Mouse (Mus musculus): ENCODE measurements around the gene S100a16.

Gene S100a16

DNA sequence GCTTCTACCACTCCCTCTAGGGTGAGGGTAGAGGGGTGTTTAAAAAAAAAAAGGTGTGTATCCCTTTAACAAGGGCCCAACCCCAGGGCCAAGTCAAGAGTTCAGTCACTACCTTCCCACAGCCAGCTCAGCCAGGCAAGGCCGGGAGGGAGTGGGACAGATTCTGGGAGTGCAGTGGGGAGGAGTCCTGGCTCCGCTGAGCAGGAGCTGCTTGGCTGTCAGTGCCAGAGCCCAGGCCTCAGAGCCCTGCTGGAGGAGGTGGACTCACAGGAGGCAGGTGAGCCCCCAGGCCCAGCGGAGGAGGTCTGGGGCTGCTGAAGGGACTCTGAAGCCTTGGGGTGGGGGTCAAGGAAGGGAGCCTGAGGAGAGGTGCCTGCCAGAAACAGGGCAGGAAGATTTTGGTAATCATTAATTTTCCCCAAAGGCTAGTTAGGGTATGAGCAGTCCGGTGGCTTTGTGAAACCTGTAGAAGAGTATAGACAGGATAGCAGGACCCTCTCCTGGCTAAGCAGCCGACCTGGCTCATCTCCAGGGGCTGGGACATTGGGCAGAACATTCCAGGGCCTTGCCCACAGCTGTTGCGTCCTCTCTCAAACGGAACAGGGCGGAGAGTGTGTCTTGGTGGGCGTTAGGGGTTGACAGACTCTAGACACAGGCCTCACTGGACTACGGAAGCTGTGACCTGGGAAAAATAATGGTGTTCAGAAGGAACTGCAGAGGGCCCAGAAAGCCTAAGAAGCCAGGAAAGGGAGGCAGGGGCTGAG, at the start of gene S100a16:
TSS of gene S100a16 (plus strand) at position 114 of the 764 bp plus-strand sequence.
- no peak for DNase-seq (ENCODE audit: low read depth, low spot score)

DNA sequence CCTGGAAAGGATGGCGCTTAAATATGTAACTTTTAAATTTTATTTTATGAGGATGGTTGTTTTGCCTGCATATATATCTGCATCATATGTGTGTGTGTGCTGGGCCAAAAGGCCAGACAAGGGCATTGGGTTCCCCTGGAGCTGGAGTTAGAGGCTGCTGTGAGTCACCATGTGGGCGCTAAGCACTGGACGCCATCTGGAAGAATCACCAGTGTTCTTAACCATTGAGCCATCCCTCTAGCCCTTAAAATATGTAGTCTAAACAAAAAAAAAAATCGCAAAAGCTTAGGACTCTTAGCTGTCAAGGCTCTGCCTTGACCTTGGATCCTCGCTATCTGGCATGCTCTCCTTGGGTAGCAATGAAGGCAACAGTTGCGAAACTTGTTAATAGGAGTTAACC, 48.5 kb upstream of the S100a16 start:
- no peak for DNase-seq (ENCODE audit: low read depth, low spot score)

DNA sequence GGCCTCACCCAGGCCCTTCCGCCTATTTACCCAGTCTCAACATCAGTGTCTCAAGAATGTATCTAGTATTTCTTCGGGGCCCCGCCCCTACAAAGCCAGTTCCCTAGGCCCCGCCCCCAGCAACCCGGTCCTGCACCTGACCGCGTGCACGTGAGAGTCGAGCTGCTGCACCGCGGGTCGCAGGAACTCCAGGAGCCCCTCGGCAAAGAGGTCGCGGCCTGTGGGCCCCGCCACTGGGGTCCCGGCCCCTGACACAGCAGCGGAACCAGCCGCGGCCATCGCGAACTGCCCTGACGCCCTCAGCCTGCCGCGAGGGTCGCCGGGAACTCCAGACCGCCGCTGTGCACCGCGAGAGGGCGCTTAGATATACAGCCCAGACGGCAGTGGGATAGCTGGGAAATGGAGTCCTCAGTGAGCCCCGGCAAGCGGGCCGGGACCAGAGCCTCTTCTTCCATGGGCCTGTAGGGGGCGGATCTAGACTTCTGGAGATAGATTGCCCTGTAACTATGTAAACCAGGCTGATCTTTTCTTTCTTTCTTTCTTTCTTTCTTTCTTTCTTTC, 46.3 kb upstream of the S100a16 start, which contains the start of gene Snapin:
TSS of gene Snapin (minus strand) at position 338 of the 561 bp plus-strand sequence.
- peak; percentile 84 for DNase-seq (ENCODE audit: low read depth, low spot score)

DNA sequence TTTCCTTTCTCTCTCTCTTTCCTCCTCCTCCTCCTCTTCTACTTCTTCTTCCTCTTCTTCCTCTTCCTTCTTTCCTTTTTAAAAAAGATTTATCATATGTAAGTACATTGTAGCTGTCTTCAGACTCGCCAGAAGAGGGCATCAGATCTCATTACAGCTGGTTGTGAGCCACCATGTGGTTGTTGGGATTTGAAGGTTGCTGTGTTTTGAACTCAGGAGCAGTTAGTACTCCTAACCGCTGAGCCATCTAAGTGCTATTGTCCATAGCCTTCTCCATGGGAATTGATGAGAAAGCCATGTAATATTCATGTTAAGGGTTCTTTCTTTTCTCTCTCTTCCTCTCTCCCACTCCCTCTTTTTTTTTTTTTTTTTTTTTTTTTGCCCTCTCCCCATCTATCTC, 45.7 kb upstream of the S100a16 start:
- no peak for DNase-seq (ENCODE audit: low read depth, low spot score)

DNA sequence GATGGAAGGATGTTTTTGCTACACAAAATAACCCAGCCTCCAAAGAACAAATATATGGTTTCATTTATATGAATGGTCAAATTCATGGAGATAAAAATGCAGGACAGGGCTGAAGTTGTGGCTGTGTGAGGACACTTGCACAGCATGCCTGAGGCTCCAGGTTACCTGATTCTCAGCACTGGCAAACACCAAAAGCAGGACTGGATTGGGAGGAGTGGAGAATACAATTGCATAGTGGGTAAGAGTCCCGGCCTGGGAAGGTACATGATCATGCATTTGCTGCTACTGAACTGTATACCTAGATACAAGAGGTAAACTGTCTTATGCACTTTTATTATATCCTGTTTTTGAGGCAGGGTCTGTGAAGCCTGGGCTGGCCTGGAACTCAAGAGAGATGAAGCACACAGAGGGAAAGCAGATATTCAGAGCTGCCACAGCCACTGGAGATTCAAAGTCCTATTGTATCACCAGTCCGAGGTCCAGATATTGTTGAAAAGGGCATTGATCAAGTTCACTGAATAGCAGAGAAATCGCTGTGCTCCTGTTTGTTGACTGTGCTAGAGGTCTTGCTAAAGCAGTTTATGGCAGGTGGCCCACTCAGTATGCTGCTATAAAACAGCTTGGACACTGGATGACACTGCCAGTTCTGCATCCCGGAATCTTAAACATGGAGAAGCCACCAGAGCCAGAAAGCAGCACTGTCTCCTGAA, 43.1 kb upstream of the S100a16 start:
- no peak for DNase-seq (ENCODE audit: low read depth, low spot score)

DNA sequence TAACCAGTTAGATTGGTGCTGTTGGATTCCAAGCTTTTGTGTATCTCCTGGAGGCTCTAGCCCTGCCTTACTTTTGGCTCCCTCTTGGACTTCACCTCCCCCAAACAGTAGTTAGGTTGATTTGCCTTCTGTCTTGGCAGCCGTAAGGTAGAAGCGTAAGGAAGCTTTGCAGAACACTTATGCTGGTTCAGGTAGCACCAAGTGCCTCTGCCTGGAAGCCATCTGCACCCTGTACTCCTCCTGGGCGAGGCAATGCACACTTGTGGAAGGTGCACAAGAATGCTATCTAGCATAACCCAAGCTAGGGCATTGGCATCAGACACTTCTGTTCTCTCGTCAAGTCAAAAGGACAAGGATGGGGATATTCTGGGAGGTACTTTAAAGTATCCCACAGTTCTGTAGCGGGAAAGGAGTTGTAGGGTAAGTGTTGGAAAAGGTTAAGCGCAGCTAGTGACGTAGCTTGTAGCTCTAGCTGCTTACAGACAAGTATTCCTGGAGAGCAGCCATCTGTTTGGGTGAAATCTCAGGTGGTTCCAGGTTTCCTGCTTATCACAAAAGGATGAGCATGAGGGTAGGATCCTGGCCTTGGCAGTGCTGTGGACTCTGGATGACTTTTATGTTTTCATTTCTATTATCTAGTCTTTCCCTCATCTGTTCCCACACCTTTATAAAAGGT, 41.1 kb upstream of the S100a16 start:
- DNase-seq (ENCODE audit: low read depth, low spot score) = no peak

DNA sequence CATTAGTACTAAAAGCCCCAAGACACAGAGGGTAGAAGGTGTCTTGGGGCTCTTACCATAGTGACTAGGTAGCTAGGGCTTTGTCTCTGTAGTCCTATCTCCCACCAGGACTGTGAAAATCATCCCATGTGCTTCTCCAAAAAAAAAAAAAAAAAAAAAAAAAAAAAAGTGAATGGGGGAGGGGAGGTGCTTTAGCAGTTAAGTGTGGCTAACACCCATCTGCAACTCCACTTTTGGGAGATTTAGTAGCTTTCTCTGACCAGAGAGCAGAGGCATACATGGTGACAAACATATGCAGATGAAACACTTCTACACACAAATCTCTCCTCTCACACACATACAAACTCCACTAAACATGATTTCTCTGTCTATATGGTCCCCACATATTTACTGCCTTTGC, 39.5 kb upstream of the S100a16 start:
- no peak for DNase-seq (ENCODE audit: low read depth, low spot score)

DNA sequence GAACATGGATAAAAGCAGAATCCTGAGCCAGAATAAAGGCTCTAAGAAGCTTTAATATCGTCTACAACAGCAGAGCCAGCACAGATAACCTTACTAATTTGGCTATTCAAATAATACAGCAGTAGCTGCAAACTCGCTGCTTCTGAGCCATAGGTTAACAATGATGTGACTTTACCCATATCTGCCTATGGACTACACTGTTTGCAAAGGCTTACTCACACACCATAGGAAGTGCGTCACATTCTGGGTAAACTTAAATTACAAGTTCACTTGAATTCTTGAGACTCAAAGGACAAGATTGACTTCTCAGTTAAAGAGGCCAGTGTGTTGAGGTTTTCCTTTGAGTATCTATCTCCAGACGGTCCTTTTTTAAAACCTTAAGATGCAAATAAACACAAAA, 33.6 kb upstream of the S100a16 start:
- DNase-seq (ENCODE audit: low read depth, low spot score) = no peak

DNA sequence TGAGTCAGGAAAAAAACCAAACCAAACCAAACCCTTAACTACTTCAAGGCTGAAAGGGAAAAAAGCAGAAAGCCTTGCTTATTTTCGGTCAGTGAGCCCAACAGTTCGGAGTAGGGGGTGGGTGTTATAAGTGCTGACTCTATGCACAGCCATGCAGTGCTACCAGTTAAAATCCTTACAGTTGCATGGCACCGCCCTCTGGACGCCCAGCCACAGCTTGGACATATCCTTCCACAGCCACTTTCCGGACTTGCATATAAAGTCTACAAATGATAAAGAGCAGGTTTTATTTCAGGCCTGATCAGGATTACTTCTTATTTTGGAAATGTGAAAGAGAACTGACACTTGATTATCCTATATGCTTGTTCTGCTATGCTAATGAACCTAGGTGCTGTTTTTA, 31.8 kb upstream of the S100a16 start:
- DNase-seq (ENCODE audit: low read depth, low spot score) = no peak

DNA sequence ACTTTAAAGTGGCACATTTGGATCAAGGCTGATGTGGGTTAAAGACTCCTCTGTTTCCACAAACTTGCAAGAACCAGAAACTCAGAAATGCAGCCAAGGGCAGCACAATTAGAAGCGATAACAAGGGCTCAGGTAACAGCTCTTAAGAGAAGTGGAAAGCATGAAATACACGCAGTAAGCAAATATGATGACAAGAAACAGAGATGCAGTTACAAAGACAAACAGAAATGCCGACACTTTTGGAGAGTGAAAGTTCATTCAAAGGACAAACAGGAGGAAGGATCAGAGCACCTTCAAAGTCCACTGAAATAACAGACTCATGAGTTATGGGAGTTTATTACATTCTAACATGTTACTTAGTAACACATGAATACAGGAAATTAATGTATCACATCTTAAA, 30.7 kb upstream of the S100a16 start:
- DNase-seq (ENCODE audit: low read depth, low spot score) = no peak

DNA sequence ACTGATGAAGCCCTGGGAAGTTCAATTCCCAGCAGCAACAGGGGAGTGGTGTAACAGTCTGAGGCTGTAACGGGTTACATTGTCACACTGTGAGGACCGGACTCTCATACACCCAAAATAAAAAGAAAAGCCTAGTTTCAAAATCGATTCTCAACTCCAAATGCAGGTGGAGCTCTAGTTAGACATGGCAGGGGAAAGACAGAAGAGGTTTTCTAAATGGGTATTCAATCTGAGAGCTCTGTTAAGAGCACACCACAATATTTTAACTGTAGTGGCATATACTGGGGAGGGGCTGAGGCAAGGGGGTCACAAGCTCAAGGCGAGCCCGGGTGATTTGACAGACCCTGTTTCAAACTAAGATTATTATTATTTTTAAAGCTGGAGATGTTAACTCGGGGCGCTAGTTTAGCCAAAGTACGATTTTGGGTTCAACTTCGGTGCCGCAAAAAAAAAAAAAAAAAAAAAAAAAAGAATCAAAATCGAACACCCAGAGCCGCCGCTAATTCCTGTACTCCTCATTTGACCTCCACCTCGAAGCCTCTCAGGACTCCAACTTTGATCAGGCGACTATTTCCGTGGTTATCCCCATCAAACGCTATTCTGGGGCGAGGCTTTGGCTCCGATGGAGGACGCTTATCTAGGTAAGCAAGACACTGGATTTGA, 28.6 kb upstream of the S100a16 start:
- no peak for DNase-seq (ENCODE audit: low read depth, low spot score)

DNA sequence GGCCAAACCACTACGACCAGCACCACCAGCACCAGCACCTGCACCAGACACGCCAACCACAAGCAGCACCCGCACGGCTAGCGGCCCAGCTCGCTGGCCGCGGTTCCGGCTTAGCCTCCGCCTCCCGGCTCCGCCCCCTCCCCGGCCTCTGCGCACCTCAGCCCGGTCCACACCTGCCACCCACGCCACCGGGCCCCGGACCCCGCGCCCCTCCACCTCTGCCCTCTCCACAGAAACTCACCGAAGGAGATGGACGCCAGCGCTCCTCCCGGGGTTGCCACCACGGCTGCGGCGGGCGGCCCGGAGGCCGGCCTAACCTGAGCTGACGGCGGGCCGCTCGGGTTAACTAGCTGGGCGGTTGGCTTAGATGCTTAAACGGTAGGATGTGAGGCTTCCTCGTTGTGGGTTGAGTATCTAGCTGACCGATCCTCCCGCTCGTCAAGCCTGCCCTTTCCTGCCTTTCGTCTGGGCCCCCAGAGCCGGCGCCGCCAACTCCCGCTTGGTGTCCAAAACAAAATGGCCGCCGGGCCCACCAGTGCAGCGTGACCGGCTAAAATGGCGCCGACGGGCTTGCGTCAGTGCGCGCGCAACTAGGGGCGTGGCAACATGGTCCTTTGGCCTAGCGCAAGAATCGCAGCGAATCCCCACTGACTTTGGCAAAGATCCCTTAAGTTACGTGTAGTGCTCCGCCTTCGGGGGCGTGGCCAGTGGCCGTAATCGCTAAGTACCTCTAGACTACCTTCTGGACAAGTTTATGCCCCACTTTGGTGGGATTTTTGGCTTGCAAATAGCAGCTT, 27.9 kb upstream of the S100a16 start, which contains the start of gene Chtop:
TSS of gene Chtop (minus strand) at position 549 of the 797 bp plus-strand sequence.
- DNase-seq (ENCODE audit: low read depth, low spot score) = peak; percentile 97

DNA sequence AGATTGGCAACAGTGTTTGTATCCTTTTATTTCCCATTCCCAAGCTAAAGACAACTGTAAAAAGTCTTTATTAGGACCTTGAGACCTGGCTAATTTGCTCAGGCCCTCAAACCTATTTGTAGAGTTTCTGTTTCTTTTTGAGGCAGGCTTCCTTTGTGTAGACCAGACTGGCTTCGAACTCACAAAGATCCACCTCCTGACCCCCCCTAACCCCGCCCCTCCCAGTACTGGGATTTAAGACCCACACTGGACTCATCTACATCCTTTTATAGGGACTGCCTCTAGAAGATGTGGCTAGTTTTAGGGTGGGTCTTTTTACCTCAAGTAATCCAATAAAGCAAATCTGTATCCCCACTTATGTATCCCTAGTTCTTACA, 27.3 kb upstream of the S100a16 start:
- no peak for DNase-seq (ENCODE audit: low read depth, low spot score)

DNA sequence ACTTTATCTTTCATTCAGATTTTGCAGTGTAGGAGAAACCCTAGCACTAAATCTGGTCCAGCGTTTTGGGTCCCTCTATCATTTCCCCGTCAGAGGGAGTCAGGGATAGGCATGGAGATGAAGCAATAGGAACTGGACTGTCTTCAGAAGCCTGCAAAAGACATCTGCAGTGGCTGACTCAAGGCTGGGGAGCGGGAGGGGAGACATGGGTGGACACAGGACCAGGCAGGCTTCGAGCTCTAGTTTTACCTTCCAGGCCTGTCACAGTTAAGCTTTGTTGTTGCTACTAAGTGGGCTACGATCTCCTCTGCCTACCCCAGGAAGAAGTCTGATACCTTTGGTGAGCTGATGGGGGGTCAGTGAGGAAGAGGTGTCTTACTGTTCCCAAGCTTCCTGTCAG, 24.8 kb upstream of the S100a16 start:
- no peak for DNase-seq (ENCODE audit: low read depth, low spot score)

DNA sequence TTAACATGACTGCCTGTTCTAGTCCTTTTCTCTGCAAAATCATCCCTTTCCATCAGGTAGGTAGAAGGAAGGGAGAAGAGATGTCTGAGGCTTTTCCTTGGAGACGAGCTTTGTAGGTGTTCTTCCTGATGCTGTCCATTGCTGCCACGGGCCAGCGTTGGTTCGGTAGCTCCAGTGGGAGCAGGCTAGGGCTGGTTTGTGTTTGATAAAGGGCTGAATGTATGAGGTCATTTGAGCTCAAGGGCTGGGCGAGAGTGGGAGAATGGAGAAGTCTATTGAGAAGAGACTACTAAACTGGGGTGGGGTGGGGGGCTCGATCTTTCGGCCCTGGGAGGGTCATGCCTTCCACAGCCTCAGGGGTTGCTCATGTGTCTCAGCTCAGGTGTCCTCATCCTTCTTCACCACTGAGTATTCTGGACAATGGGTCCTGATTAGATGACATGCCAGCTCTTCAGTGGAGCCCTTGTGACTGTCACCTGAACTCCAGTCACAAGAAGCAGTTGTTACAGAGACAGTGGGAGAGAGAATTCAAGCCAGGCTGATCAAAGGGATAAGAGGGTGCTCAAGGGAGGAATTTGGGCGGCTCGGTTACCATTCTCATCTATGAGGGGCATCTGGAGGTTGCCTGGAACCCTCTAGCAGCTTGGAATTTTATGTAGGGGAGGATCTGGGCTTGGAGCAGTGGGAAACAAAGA, 24.0 kb upstream of the S100a16 start:
- DNase-seq (ENCODE audit: low read depth, low spot score) = no peak

DNA sequence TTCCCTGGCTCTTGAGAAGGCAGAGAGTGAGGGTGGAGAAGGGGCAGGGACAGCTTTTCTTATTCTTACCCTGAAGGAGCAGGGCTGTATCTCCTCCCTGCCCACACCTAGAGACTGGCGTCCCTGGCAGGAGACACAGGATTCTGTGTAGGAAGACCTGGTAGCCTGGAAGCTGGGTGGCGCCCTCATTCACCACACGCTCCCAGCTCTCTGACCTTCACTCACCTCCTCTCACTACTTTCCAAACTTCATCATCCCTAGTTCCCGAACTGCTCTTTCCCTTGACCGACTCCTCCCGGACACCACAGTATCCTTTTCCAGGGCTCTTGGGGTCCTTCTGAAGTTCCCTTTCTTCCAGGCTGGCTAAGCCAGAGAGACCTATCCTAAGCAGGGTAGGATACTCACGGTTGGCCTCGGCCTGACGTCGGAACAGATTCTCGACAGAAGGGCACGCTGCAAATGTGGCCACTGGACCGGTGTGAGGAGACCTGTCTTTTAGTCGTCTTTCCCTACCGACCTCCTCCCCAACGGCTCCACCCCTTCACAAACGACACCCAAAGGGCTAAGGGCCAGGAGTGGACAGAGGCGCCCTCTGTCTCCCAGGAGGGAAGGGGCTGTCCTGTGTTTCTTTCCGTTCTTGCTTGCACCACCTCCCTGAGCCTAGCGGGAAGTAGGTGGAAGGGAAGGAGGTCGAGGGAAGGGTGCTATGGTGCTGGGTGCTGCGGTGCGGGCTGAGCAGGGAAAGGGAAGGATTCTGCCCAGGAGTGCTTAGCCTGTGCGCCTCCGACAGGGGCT, 23.1 kb upstream of the S100a16 start, which contains the start of the genes S100a1 and S100a13:
TSS of gene S100a1 (minus strand) at position 597 of the 795 bp plus-strand sequence.
TSS of gene S100a13 (plus strand) at position 640 of the 795 bp plus-strand sequence.
- DNase-seq (ENCODE audit: low read depth, low spot score) = no peak

DNA sequence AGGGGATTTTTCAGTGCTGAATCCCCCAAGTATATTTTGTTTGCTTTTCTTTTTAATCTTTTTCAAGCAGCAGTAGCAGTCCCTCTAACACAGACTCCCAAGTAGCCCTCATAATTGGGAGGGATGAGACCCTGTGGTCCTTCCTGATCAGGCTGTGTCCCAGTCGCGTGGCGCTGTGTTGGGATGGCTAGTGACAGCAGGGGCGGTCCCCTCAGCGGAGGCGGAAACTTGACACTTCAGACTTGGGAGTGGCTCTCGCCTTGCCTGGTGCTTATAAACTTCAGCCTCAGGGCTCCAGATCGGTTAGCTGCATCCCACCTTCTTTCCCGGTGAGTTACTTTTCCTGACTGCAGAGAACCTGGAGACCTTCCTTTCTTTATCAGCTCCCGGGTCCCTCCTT, 22.4 kb upstream of the S100a16 start:
- DNase-seq (ENCODE audit: low read depth, low spot score) = no peak

DNA sequence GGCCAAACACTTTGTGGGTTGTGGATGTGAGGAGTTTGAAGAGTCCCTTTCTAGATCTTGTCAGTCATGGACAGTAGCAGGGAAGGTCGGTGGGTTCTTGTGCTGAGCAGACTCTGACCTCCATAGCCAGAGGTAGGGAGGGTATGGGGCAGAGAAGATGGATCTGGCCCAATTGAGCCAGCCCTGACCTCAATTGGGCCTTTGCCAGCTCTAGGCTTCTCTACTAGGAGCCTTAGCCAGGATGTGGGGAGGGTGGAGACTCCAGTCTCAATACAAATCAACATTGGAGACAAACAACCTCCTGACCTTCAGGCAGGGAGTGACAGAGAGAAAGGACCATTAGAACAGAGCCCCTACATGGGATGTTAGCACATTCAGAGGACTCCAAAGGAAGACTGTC, 21.8 kb upstream of the S100a16 start:
- DNase-seq (ENCODE audit: low read depth, low spot score) = no peak

DNA sequence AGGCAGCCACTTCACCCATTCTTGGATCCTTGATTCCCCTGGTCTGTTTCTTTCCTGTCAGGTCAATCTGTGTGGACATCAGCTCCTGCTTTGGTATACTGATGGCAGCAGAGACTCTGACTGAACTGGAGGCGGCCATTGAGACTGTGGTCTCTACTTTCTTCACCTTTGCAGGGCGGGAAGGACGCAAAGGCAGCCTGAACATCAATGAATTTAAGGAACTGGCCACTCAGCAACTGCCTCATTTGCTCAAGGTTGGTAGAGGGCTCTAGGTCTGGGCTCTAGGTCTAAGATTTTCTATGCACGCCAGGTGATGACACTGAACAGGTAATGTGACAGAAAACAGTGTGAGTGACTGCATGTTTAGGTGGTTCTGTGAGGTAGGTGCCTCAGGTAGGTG, 21.3 kb upstream of the S100a16 start:
- DNase-seq (ENCODE audit: low read depth, low spot score) = no peak
